Comparison of ENCODE assay signal across 13 mouse cellular contexts in the genomic region with DNA sequence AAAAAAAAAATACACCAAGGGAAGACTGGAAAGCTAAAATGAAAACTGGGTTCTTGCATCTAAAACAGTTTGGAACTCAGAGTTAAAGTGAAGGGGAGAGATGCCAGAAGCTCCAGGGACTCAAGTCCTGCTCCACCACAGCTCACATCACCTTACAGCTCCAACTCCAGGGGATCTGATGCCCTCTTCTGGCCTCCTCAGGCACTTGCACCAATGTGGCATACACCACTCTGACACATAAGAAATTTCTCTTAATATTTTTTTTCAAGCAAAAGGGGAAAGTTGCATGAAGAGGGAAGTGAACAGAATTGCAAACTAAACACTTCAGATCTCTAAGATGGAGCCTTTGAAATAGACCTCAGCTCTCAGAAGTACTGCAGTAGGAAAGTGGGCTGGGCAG. TPM values are rescaled to one million over a fixed set of nuclear protein-coding genes. Genes with fewer than 3 reads are reported as not detected.
DNase-seq lines count a peak whose midpoint lies in the region; ATAC-seq lines count a peak whose summit lies in the region.
"Had no signal": no experiment of that assay in that cellular context is flagged by ENCODE, and none has a peak within 500 bp of the region (broad histone marks: within the 10 kb centered on the region; RNA-seq: fewer than 3 reads in every experiment).

No protein-coding gene starts in this region.

- no peaks in the 10 kb centered on the region for H3K9me3 ChIP-seq in forebrain, embryonic 13.5 days (replicated peaks)
- H3K9me3 ChIP-seq: neural tube, embryonic 15.5 days had no signal

- no peak for ATAC-seq in monocyte, adult 5-6 weeks (replicated peaks; ENCODE audit: insufficient number of reproducible peaks, low FRiP score, low TSS enrichment, poor library complexity, severe bottlenecking)
- ATAC-seq in forebrain, embryonic 13.5 days = no peak
- ATAC-seq: activated CD4-positive, CD25-positive, alpha-beta regulatory T cell, adult 4 months; forebrain, embryonic 16.5 days had no signal

- no peak overlapping the region for H3K4me2 ChIP-seq in forebrain, embryonic 13.5 days
- H3K4me2 ChIP-seq: neural tube, embryonic 15.5 days had no signal

- DNase-seq in heart, postnatal 4 days = peak; percentile 24
- no peak for DNase-seq in heart, adult 18-20 months
- peak; percentile 16 for DNase-seq in thymus, postnatal 25 days
- no peak for DNase-seq in thymus, postnatal 10 days (ENCODE audit: low spot score in 2 of 2)
- peak; percentile 23 for DNase-seq in c-Kit-positive CD71-positive TER-119-negative erythroid progenitor cells, embryonic 14.5 days (ENCODE audit: low read depth)
- no peak for DNase-seq in urinary bladder, postnatal 14 days (ENCODE audit: low spot score)
- DNase-seq: kidney, adult 8-10 months had no signal

- no peaks in the 10 kb centered on the region for H3K27me3 ChIP-seq in forebrain, embryonic 13.5 days
- H3K27me3 ChIP-seq: neural tube, embryonic 15.5 days had no signal

- H3K9ac ChIP-seq in forebrain, embryonic 13.5 days = no peak overlapping the region
- H3K9ac ChIP-seq: neural tube, embryonic 15.5 days had no signal

- H3K27ac ChIP-seq in forebrain, embryonic 13.5 days = no peak overlapping the region
- H3K27ac ChIP-seq: macrophage; neural tube, embryonic 15.5 days had no signal

- H3K4me1 ChIP-seq in forebrain, embryonic 13.5 days = peaks cover 3% of the 10 kb centered on the region; the same call in 1 of the 2 replicates

- no peak overlapping the region for H3K4me3 ChIP-seq in forebrain, embryonic 13.5 days
- H3K4me3 ChIP-seq: neural tube, embryonic 15.5 days had no signal

- peaks cover 5% of the 10 kb centered on the region; the same call in 1 of the 2 replicates for H3K36me3 ChIP-seq in forebrain, embryonic 13.5 days (ENCODE audit: poor library complexity, severe bottlenecking)

RNA-seq across cellular contexts. Expression of a gene that starts 8.8 kb away (rescaled TPM):
- 1 to 10 TPM; 8.6 TPM for total RNA-seq in heart, postnatal 4 days (2021)
- total RNA-seq in heart, adult 18-20 months (2021) = 1 to 10 TPM; 7.3 to 9.8 TPM
- total RNA-seq in monocyte, adult 5-6 weeks (2017) = 4.2 to 8.0 TPM (median 4.8 TPM) in 3 replicates
- polyA plus RNA-seq in forebrain, embryonic 13.5 days (2015; fragmentation: Nextera tagmentation; extraction: Ambion mirVana) = 15.5 and 19.4 TPM in 2 replicates

RNA-seq across cellular contexts. Expression of a gene that starts 31.7 kb away (rescaled TPM):
- 100 to 1,000 TPM; 120 to 130 TPM for total RNA-seq in heart, postnatal 4 days (2021)
- total RNA-seq in heart, adult 18-20 months (2021) = 100 to 1,000 TPM; 118 to 130 TPM
- 56.3 to 87.7 TPM (median 82.9 TPM) in 3 replicates for total RNA-seq in monocyte, adult 5-6 weeks (2017)
- polyA plus RNA-seq in forebrain, embryonic 13.5 days (2015; fragmentation: Nextera tagmentation; extraction: Ambion mirVana) = 123 and 126 TPM in 2 replicates

RNA-seq across cellular contexts. Expression of a gene that starts 32.6 kb away (rescaled TPM):
- 100 to 1,000 TPM; 213 to 221 TPM for total RNA-seq in heart, postnatal 4 days (2021)
- total RNA-seq in heart, adult 18-20 months (2021) = 100 to 1,000 TPM; 474 to 492 TPM
- total RNA-seq in monocyte, adult 5-6 weeks (2017) = 1.3 to 2.1 TPM (median 2.1 TPM) in 3 replicates
- 13.3 and 13.5 TPM in 2 replicates for polyA plus RNA-seq in forebrain, embryonic 13.5 days (2015; fragmentation: Nextera tagmentation; extraction: Ambion mirVana)

RNA-seq across cellular contexts. Expression of a gene that starts 46.8 kb away (rescaled TPM):
- total RNA-seq in heart, postnatal 4 days (2021) = 10 to 100 TPM; 25.6 to 27.1 TPM
- 10 to 100 TPM; 73.6 to 73.7 TPM for total RNA-seq in heart, adult 18-20 months (2021)
- 35.6 to 42.2 TPM (median 39.3 TPM) in 3 replicates for total RNA-seq in monocyte, adult 5-6 weeks (2017)
- polyA plus RNA-seq in forebrain, embryonic 13.5 days (2015; fragmentation: Nextera tagmentation; extraction: Ambion mirVana) = 6.4 and 8.8 TPM in 2 replicates

Comparison
In these comparisons a context has a peak if more than half of its experiments do, and no peak if none do; other contexts are left out.
1. DNase-seq: peak in heart, postnatal 4 days (single experiment), thymus, postnatal 25 days (single experiment) and c-Kit-positive CD71-positive TER-119-negative erythroid progenitor cells, embryonic 14.5 days (single experiment); none in heart, adult 18-20 months (0 of 2), thymus, postnatal 10 days (0 of 2) and urinary bladder, postnatal 14 days (single experiment).
2. RNA of a gene that starts 32.6 kb away (total RNA-seq): 474 to 492 TPM in heart, adult 18-20 months and 213 to 221 TPM in heart, postnatal 4 days; 1.3 to 2.1 TPM in monocyte, adult 5-6 weeks; every median in the first group is over 10 times any median in the second.